Mouse (Mus musculus) left cerebral cortex, adult 9 months (tissue): ENCODE results near the gene Serpina3m.
"Not testable (repeated sequence)": the region's sequence is repeated elsewhere in the genome, so short reads cannot be mapped to it uniquely, and the experiment has no call there.

Experiments used
- DNase-seq, 2 experiments: peaks; one replicate each; pipeline ENCODE4 v3.0.0; 2022; ENCODE audit warnings: low spot score in 2 of 2

The Serpina3m gene

DNA sequence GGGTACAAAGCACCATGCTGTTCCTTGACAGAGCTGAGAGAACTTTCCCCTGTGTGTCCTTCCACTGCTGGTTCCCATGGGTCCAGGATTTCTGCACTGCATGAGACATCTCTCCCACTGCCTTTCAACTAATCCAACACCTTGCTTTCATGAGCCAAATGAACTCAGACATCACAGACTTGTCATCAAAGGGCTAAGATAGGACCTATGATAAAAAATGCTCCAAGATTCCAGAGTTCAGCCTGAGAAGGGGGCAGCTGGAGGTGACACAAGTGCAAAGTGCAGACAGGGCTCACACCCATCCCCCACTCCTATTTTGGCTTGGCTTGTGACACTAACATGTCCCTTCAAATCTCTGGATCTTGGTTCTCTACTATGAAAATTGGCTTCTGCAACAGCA is 50.2 kb downstream of the Serpina3m start:
- no peak for DNase-seq

DNA sequence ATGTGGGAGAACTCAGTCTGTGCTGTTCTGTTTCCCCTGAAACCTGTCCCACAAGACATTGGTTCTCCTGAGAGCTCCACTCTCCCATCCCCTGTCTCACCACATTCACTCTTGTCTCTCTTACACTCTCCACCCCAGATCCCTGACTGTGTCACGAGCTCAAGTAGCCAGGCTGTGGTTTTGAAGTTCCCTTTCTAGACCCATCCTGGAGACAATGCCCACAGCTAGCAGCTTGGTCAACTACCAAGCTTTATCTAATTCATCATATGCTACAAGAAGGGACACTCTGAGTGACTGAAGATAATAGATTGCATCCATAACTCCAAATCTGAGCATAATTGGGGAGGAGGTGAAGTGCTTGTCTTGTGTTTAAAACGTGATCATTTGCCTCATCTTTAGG is 52.8 kb downstream of the Serpina3m start:
- not testable (repeated sequence) for DNase-seq

DNA sequence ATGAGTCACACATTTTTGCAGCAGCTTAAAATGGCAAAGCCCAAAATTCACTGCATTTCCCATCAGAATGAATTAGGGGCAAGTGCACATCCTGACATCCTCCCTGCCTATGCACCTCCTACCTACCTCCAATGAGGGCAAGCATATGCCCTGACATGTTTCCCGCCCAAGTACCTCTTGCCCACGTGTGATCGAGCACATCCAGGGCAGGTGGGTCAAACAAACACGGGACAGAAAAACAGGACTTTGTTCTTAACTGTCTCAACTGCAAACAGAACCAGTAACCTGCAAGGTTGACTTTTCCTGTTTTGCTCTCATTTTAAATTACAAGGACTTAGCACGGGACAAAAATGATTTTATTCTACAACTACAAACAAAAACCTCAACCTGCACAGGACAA is 65.7 kb downstream of the Serpina3m start:
- no peak for DNase-seq

DNA sequence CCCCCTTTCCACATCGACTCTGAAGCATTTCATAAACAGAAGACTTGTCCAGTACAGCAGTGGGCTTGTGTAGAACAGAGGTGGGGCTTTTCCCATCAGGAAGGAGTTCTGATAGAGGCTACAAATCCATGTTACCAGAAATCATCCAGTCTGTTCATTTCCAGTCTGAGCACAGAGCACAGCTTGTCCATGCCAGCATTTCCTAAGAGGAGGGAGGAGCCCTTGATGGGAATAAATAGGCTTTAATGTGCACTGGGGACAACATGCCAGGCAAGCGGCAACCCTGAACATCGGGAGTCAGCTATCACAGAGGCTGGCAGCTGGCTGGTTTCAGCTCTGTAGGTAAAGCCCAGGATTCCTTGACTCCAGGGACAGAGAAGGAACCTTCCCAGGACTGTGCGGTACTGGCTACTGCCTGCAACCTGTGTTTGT is 68.2 kb downstream of the Serpina3m start, which contains the start of gene Serpina3n:
Serpina3n (plus strand) TSS at position 276 of the 432 bp plus-strand sequence.
- no peak for DNase-seq

DNA sequence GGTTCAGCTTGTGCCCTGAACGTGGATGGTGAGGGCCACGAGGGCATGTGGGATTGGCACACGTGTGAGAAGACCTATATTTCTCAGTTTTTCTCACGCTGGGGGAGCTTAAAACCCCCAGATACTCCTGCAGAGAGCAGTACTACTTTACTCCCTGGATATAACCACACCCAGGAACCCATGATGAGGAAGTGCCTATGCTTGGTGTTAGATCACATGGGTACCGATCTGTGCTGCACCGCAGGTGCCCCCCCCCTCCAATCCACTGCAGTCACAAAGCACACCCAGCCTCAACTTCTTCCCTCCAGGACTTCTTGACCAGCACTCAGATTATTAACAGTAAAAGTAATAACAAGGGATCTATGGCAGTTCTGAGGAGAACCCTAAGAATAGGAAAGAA is 74.2 kb downstream of the Serpina3m start:
- no peak for DNase-seq

DNA sequence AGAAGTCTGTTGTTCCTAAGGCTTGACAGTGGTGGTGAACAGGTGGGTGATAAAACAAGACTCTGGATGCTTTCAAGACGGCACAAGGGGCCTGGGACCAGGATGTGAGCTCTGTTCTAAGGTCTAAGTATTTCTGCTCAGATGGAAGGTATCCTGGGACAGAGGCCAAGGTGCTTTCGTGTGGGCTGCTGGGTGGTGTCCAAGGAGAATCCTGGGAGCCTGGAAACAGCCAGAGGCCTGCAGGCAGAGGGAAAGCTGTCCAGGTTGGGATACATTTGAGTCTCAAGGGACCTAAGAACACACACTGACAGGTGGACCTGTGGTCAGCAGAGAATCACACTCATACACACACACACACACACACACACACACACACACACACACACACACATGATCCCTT is 76.3 kb downstream of the Serpina3m start:
- no peak for DNase-seq

DNA sequence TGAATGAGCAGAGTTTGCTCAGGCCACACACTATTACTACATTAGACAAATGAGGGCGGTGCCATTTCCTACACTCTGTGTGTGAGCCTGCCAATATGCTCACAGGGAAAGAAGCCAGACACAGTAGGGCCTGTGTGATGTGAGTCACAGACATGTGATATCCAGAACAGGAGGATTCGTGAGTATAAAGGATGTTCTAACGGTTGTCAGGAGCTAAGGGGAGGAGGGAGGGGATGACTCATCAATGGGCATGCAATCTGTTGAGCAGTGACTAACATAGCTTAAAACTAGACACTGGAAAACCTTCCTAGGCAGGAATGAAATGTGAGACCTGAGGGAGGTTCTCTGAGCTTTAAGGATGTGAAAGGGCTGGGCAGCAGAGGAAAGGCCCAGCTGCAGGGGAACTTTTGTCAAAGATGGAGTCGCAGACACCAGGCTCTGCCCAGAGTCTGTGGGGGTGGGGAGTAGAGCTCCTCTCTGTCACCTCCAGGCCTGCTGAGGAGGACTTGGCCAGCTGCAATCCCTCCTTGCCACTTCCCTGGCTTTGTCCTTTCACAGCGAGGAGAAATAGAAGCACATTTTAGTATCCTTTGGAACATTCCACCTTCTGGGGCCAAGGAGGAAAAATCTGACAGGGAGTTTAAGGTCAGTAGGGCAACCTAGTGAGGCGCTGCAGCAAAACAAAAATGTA is 77.5 kb downstream of the Serpina3m start:
- peak; percentile 70 to 81 for DNase-seq

DNA sequence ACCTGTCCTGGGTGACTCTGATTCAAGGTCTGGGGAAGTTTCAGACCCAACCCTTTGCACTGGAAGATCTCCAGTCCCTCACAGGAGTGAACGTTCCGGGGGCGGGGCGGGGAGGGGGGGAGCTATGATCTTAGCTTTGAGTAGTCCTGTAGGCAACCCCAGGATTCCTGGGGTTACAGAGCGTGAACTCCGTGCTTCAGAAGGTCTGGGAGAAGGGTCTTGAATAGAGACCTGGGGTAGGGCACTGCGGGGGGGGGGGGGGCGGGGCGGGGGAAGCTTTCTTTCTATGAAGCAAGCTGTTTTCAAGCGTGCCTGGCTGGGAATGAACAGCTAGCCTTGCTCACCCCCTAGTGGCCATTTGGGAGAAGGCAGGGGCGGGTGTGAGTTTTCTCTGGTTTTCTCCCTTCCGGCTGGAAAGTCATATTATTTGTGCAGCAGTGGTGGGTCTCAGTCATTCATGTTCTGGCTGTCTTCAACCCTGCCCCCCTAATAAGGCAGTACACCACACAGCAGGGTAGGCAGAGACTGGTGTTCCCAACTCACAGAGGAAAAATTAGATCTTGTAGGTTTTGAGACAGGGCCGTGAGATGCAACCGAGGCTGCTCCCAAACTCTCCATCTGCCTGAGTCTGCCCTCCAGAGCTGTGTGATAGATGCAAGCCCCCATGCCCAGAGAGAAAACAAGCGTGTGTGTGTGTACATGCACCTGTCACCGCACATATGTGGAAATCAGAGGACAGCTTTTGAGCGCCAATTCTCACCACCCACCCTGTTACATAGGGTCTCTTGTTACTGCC is 80.3 kb downstream of the Serpina3m start:
- DNase-seq = peak; percentile 13 to 83

DNA sequence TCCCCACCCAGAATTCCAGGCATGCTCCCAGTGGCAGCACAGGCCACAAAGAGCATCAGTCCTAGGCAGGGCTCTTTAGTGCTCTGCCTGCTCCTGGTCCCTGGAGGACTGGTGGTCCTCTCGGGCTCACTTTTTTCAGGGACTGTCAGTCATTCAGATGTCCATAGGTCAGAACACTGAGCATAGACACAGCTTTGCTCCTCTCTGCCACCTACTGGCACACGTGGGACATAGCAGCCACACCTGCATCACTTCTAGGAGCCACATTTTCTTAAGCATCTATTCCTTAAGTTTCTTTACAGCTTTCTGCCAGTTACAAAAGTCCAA is 80.8 kb downstream of the Serpina3m start:
- DNase-seq = no peak

DNA sequence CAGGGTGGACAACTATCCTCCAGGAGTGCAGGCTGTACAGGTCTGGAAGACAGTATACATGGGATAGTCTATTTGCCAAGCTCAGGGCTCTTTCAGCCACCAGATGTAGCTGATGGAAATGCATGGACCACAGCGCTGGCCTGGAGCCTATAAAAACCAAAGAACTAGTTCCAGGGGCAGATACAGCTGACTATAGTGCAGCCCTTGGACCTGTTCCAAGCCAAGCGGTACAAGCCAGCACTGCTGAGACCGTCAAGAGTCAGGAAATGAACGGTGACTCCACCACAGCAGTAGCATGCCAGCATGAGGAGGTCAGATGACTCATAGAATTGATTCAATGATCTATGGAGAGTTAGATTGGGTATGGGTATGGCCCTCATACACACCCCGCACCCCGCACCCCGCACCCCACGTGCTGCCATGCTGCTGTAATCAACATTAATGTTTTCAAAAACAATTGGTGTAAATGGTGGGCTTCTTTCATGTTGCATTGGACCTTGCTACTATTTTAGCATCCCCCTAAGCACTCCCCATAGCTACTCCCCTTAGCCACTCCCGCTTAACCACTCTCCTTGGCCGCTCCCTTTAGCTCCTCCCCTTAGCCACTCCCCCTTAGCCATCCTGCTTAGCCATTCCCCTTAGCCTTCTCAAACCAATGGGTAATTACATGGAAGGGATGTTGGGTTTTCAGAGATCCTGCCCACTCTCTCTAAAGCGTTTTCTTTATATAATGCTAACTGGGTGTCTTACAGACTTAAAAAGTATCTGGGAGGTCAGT is 84.5 kb downstream of the Serpina3m start:
- DNase-seq = no peak

DNA sequence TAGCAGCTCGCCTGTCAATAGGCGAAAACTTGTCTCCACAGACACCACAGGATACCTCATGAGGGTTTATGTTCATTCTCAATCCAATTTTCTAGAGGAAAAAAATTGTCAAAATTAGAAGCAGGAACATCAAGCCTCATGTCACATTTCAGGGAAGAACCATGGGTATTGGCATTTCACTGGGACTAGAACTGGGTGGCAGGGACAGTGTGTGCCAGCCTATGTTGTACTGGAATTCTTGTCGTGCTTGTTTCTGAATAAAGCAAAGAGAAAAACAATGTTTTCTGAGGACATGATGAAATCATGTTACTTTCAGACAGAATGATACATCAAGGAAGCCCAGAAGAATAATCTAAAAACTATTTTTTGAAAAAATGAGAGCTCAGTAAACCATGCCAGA is 87.3 kb downstream of the Serpina3m start:
- DNase-seq = no peak

DNA sequence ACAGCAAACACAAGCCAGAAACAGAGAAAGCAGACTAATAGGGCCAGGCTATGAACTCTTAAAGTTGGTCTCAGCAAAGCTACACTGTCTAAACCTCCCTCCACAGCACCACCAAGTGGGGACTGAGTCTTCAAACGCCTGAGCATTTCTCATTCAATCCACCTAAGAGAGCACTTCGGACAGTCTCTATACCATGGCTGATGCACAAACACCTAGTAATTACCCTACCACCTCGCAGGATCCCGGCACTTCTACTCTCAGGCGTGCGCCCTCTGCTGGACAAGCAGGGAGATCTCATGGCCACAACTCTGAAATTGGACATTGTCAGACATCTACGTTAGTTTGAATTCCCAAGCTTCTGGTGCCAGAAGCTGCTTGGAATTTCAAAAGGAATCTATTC is 88.6 kb downstream of the Serpina3m start:
- peak in 1 of 2 experiments; percentile 6 for DNase-seq

DNA sequence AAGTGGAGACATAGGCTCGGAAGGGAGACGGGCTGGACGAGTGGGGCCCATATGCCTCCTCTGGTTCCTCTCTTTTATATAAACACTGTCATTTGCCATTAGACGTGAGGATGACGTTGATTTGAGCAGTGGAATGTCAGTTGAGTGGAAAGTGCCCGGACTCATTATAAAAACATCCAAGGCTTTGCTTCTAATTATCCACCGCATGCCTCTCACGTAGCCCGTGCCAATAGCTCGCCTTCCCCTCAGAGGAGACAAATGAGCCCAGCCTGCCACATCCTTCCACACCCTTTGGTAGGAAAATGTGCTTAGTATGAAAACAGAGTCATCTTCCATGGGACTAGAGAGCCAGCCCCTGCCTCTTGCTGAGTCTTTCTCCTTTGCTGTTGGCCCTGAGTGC is 93.1 kb downstream of the Serpina3m start:
- DNase-seq = no peak

DNA sequence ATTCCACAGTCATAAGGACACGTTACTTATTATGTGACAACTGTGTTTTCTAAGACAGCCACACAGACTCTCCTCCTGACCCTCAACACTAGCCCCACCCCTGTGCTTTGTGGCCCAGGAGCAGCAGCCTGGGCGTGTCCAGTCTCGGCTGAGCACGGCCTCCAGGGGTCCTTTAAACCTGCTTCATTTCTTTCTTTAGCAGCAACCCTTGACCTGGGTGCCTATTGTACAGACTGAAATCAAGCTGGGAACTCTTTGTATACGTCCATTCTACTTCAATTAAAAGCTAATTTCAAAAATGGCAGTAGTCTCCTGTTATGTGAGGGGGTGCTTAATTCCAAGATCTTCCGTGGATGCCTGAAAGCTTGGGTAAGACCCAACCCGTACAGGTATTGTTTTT is 94.9 kb downstream of the Serpina3m start:
- DNase-seq = no peak

DNA sequence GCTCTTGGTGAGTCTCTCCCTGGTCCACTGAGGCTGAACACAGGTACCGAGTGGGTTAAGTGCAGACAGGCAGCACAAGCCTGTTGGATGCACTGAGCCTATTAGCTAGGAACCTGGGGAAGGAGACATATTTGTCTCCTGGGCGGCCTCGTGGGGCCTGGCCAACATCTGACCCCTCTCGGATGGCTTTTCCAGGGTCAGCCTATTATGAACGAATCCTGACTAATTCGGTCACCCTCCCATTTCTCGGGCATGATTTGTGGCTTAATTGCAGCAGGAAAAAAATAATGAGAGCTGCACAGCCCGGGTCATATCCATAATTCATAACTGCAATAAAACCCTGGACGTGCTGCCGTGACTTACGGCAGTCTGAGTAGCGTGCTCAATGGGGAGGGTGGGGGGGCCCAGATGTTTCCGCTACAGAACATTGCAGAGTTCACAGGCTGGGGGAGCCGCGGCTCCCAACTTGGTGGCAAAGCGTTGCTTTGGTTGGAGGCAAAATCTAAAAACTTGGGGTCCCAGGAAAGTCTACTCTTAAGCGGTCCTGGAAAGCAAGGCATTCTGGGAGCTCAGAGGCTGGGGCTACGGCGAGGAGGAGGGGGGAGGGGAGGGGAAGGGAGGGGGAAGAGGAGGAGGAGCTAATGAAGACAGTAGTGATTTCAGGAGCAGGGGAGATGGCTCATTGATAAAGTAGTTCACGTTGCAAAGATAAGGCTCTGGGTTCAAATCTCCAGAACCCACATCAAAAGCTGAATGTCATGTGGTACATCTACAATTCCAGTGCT is 95.9 kb downstream of the Serpina3m start:
- no peak for DNase-seq

DNA sequence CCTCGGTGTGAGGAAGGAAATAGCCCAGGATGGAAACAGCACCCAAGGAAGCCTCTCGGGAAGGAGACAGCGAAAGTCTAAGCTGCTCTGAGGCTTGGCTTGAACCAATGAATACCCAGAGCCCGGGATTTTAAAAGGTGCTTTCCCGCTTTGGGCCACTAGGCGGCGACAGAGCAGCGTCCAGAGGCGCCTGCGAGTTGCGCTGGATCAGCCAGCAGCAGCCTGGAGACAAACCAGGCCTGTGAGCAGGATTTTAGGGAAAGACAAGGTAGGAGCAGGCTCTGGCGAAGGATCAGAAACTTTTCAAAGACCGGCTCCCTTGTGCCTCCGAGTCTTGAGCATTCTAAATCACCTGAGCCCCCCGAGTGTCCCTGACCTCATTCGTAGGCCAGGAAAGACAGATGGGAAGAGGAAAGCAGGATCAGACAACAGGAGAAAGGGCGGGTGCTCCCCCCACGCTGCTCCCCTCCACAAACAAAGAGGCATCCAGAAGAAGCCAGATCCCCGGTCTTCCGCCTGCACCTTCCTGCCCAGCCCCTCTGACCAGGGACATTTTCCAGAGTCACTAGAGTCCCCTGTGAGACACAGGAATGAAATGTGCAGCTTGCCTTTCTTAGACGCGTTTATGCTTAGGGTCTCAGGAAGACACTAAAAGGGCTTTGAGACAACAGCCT is 101.9 kb downstream of the Serpina3m start:
- DNase-seq = peak; percentile 23 to 92

DNA sequence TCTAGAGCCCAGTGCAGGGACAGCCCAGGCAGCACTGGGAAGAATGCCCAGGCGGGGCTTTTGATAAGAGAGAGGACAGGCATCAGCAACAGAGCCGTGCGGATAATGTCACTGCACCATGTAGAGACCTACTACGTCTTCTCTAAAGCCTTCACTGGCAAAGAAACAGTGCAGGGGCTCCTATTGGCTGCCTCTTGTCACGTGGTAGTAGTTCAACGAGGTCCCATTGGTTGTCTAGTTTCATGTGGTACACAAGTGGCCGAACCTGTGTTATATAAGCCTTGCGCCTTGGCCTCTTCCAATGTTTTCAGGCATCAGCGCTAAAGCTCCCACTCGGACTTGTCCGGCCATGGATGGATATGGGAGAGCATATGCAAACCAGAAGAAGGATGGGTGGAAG is 105.4 kb downstream of the Serpina3m start:
- DNase-seq = no peak
